Mouse (Mus musculus) hematopoietic stem cell, adult 5-6 weeks (primary cell): ENCODE measurements around the gene Fkbp3. TPM values are rescaled to one million over a fixed set of nuclear protein-coding genes. Genes with fewer than 3 reads are reported as not detected.
"Not testable (repeated sequence)": the region's sequence is repeated elsewhere in the genome, so short reads cannot be mapped to it uniquely, and the experiment has no call there.

Source experiments
- ATAC-seq, 2 experiments: fragments of 125-278 bp in 1 of 2; replicated peaks in 1 of 2; 2 replicates each; pipeline ENCODE4 v1.8.0; 2016 to 2017; ENCODE audit warnings: inconsistent platforms in 2 of 2, mild to moderate bottlenecking in 2 of 2, moderate number of reproducible peaks in 2 of 2, low read depth in 1 of 2, moderate TSS enrichment in 1 of 2; ENCODE audit not compliant: low FRiP score in 2 of 2, poor library complexity in 2 of 2, severe bottlenecking in 2 of 2, insufficient read depth in 1 of 2, low TSS enrichment in 1 of 2
- total RNA-seq: library from RNA; stranded (forward); fragments of 172-1452, 232-1000 nt; gene quantifications from 2 replicates; pipeline ENCODE4 v1.2.3, GENCODE M21; 2017

Fkbp3 gene
- total RNA-seq, result 333 and 397 TPM in 2 replicates

- peak; percentile 89 to 92 for ATAC-seq
Measured at GRCm38 (mm10) chr12:65073611-65074178, at the start of gene Fkbp3. TSS of gene Fkbp3 (minus strand) at chr12:65074007.

- no peak for ATAC-seq
Measured at GRCm38 (mm10) chr12:65119451-65119850, 45.6 kb upstream of the Fkbp3 start.

DNA sequence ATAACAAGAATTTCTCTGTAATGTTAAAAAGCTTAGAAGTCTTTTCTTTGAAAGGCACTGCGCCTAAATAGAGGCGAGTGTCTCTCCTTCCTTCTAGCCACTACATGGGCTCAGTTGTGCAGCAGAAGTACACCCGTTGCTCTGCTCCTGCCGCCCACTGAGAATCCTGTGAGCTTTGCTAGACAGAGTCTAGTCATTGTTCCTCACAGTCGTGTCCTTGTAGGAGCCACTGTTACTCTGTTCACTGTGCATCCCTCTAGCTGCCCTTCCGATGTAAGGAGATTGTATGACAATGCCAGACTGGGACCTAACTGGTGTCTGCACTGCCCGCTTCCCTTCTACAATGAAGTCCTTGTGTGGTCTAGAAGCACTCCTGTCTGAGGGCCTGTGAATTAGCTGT lies 45.2 kb upstream of the Fkbp3 start:
- ATAC-seq, result no peak

DNA sequence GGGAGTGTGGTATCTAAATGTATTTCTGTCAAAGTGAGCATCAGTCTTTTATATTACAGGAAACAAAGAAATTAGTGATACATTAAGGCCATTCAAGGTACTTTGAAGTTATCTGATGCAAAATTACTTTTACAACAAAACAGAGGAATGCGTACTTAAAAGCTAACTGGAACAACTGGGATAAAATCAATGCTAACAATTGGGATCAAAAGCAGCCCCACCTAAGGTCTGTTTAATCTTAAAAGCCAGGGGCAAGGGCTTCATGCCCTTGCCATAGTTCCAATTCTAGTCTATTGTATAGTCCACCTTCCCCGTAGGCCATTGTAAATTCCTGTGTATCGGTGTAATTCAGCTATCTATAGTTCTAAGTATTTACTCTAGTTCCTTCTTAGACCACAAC lies 41.2 kb upstream of the Fkbp3 start:
- ATAC-seq, result not testable (repeated sequence)

DNA sequence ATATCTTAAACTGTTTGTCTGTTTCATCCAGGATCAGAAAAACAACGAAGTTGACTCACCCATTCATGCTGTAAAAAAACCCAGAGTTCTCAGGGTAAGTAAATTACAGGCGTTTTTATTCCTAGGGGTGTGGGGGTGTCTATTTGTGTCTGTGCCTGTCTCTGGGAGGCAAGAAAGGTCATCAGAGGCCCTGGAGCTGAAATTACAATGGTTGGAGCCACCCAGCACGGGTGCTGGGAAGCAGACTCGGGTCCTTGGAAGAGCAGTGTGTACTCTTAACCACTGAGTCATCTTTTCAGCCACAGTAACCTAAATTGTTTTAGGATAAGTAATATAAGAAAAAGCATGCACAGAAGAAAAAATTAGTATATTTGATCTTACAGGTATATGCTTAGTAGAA lies 40.1 kb upstream of the Fkbp3 start:
- ATAC-seq, result no peak

DNA sequence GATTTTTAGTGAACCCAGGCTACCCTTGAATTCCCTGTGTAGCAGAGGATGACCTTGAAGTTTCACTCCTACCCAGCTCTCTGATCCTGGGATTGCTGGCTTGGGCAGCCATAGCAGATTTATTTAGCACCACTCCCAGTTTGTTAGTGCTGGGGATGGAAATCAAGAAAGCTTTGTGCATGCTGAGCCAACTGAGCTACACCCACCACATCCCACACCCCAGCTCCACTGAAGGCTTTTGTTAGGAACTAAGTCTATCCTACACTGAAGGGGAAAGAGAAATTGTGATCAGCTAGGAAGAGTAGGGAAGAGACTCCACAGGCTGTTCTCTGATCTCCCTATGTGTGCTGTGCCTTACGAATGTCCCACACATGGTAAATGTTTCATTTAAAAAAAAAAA lies 39.0 kb upstream of the Fkbp3 start:
- no peak for ATAC-seq

DNA sequence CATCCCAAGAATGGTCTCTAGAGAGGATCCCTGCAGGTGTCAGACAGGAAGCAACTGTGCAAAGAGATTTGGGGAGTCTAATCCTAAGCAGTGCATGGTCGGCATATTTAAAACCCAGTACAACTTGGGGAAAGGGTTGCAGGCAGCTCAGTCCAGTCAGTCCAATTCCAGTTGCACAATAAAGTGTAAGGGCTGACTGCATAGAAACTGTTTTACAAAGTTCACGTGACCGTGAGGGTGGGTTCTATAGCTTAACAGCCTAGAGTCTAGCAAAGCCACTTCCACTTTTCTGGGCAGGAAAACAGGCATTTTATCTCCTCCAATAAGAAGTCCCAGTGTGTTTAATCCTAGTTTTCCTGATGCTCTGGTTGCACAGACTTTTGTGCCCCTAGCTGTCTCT lies 37.7 kb upstream of the Fkbp3 start:
- no peak for ATAC-seq

DNA sequence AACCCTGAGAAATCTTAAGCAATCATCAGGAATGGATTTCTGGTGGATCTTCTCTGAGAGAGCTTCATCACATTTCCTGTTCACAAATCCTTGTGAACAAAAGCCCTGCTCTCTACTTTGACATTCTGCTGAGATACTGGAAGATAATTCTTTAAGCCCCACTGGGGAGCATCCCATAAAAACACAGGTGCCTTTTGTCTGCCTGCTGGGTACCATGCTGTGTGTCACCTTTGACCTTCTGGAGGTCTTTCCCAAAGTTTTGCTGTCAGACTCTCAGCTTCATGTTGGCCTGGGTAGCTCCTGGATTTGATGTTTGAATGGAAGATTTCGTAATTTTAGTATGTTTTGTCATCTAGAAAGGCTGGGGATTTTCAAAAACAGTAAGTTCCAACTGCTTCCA lies 34.9 kb upstream of the Fkbp3 start:
- ATAC-seq, result no peak

GRCm38 (mm10) chr12:65076906-65077305 lies 3.1 kb upstream of the Fkbp3 start:
- no peak for ATAC-seq

GRCm38 (mm10) chr12:65075733-65076310 lies 2.0 kb upstream of the Fkbp3 start:
- 0 out of 4 replicates have a peak, but pooled peaks of 1 of the 2 experiments have one; percentile 1 for ATAC-seq

- peak; percentile 69 to 70 for ATAC-seq
Measured at GRCm38 (mm10) chr12:65075085-65075732, 1.4 kb upstream of the Fkbp3 start, which contains the start of gene Fancm. TSS of gene Fancm (plus strand) at chr12:65075603.

DNA sequence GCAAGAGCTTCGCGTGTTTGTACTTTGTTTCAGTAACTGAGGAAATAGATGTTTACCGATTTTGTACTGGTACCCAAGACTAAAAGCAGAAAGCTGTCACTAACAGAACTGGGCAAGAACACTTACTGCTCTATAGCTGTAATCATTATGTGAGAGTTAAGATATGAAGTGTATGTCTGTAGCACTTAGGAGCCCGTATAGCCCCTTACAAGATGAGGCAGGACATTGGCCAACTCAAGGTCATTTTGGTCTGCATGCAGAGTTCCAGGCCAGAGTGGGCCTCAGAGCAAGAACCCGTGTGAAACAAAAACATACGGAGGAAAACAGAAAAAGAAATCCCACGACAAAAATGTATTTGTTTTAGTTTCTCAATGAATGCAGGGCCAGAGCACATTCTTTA lies 844 bp upstream of the Fkbp3 start:
- ATAC-seq, result no peak

- no peak for ATAC-seq
Measured at GRCm38 (mm10) chr12:65072911-65073610, 746 bp downstream of the Fkbp3 start.

- ATAC-seq, result no peak
Measured at GRCm38 (mm10) chr12:65068409-65068808, 5.4 kb downstream of the Fkbp3 start.

- peak; percentile 56 to 62 for ATAC-seq
Measured at GRCm38 (mm10) chr12:65066234-65066633, 7.6 kb downstream of the Fkbp3 start.

DNA sequence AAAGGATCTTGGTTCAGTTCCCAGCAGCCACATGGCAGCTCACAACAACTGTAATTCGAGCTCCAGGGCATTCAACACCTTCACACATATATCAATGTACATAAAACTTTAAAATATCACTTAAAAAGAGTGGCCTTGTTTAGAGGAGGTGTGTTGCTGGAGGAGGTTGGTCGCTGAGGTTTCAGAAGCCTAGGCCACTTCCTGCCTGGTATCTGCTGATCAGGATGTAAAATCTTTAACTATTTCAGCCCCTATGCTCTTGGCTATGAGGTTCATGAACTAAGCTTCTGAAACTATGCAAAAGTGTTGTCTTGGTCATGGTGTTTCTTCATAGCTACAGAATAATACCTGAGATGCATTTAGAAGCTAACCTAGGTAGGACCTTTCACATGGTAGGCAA lies 8.6 kb downstream of the Fkbp3 start:
- ATAC-seq, result peak; percentile 95 to 97

DNA sequence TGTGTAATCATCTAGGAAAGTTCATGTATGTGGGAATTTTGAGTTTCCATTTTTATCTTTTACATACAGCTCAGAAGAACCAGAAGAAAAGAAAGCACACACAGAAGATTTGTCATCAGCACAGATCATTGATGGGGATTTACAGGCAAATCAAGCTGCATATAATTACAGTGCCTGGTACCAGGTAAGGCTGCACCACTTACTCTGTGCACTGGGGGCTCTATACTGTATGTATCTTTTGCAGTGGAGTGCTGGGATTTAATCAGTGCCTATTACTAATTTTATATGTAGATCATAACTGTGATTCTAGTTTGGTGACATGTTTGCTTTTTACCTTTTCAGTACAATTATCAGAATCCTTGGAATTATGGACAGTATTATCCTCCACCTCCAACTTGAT lies 12.7 kb downstream of the Fkbp3 start:
- no peak for ATAC-seq

DNA sequence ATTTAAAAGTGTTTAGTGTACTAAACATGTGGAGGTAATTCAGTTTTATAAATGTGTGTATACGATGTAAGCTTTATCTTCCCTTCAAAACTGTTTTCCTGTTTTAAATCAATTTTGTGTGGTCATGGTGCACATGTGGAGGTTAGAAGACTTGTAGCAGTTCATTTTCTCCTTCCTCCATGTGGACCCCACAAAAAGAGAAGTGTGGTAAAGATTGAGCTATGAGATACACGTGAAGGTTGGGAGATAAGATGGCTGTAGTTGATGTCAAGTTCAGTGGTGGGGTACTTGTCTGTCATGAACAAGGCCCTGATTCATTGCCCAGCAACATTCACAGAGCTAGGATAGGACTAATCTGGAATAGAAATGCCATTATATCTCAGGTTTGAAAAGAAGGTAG lies 15.6 kb downstream of the Fkbp3 start:
- peak; percentile 17 to 62; a peak in 3 of 4 replicates for ATAC-seq
